Mouse (Mus musculus): ENCODE measurements around the gene Ddx52.

- TF ChIP-seq CTCF (IDR thresholded peaks at IDR 0.05; ENCODE audit: low read depth, low read length) (peak; percentile 56), GATA2 (IDR thresholded peaks at IDR 0.05; ENCODE audit: borderline replicate concordance, low read depth, low read length) (no peak), GATA1 (IDR thresholded peaks at IDR 0.05; ENCODE audit: borderline replicate concordance, low read length) (no peak)
These were observed 14.8 kb upstream of the Ddx52 start for GRCm38 (mm10) chr11:83927097-83927496.

All from G1E (cell line).